Mouse (Mus musculus): ENCODE results near the gene Mlec. TPM values are rescaled to one million over a fixed set of nuclear protein-coding genes. Genes with fewer than 3 reads are reported as not detected.
A peak's percentile ranks its signal among the peaks of the same experiment; 100 is the strongest.
"Not testable (repeated sequence)": the region's sequence is repeated elsewhere in the genome, so short reads cannot be mapped to it uniquely, and the experiment has no call there.

The Mlec gene
- polyA plus RNA-seq, 1 experiment from 2014 or later = 15.0 TPM

GRCm38 (mm10) chr5:115155156-115155631 lies 2.8 kb downstream of the Mlec start:
- H3K4me3 ChIP-seq (ENCODE audit: low read depth, low read length) = no peak overlapping the region
- peaks cover 24% of the 10 kb centered on the region; the same call in 1 of the 2 replicates for H3K4me1 ChIP-seq (ENCODE audit: insufficient read depth, low read depth, low read length)
- no peak overlapping the region for H3K9ac ChIP-seq (replicated peaks; ENCODE audit: low read depth)
- H3K27ac ChIP-seq (ENCODE audit: low read length) = no peak overlapping the region
- H3K36me3 ChIP-seq (ENCODE audit: insufficient read depth, low read length) = peaks cover 4% of the 10 kb centered on the region; the same call in 1 of the 2 replicates
- H3K4me2 ChIP-seq (replicated peaks; ENCODE audit: low read depth, low read length) = peak overlapping the region; percentile 94
- no peaks in the 10 kb centered on the region for H3K27me3 ChIP-seq (replicated peaks; ENCODE audit: insufficient read depth, low read length)
- TF ChIP-seq EP300 (IDR thresholded peaks at IDR 0.05) (no peak), CTCF (IDR thresholded peaks at IDR 0.05) (no peak)
- H3K9me3 ChIP-seq (ENCODE audit: low read length) = no peaks in the 10 kb centered on the region
- no peak for DNase-seq (ENCODE audit: low spot score)
- no peak for ATAC-seq
- 44% methylated on average over 13 of the region's 13 CpGs for WGBS

- TF ChIP-seq CTCF (IDR thresholded peaks at IDR 0.05) (no peak), EP300 (IDR thresholded peaks at IDR 0.05) (peak; percentile 89)
- Histone ChIP-seq H3K9me3 (ENCODE audit: low read length) (no peaks in the 10 kb centered on the region), H3K4me1 (ENCODE audit: insufficient read depth, low read depth, low read length) (peaks cover 19% of the 10 kb centered on the region; the same call in 1 of the 2 replicates), H3K27ac (ENCODE audit: low read length) (peak overlapping the region; percentile 60), H3K4me2 (replicated peaks; ENCODE audit: low read depth, low read length) (0 out of 2 replicates have a peak overlapping the region, but pooled peaks have one; percentile 5), H3K9ac (replicated peaks; ENCODE audit: low read depth) (no peak overlapping the region), H3K36me3 (ENCODE audit: insufficient read depth, low read length) (peaks cover 28% of the 10 kb centered on the region), H3K27me3 (replicated peaks; ENCODE audit: insufficient read depth, low read length) (no peaks in the 10 kb centered on the region), H3K4me3 (ENCODE audit: low read depth, low read length) (no peak overlapping the region)
- ATAC-seq (peak; percentile 72), DNase-seq (ENCODE audit: low spot score) (peak; percentile 53)
- WGBS = 15% methylated on average over 8 of the region's 8 CpGs
Measured at GRCm38 (mm10) chr5:115152132-115152956, 5.6 kb downstream of the Mlec start.

DNA sequence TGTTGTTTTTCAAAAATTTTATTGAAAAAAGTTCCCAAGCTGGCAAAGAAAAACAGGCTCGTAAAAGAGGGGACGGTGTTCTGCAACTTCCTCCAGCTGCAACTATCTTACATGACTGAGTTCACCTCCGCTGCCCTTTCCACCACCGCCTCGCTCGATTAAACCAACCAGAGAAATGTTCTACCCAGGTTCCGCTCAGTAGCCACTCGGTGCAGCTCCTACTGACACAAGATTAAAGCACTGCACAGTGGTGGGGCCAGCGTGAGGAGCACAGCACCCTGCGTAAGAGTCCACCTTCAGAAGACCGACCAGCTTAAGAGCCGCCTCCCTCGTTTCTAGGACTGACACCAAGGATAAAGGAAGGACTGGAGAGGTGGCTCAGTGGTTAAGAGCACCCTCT lies 6.5 kb downstream of the Mlec start:
- WGBS = 77% methylated on average over 13 of the region's 13 CpGs
- Histone ChIP-seq H3K9me3 (ENCODE audit: low read length) (no peaks in the 10 kb centered on the region), H3K4me3 (ENCODE audit: low read depth, low read length) (no peak overlapping the region), H3K27me3 (replicated peaks; ENCODE audit: insufficient read depth, low read length) (no peaks in the 10 kb centered on the region), H3K27ac (ENCODE audit: low read length) (no peak overlapping the region), H3K9ac (replicated peaks; ENCODE audit: low read depth) (no peak overlapping the region), H3K4me1 (ENCODE audit: insufficient read depth, low read depth, low read length) (peaks cover 18% of the 10 kb centered on the region; the same call in 1 of the 2 replicates), H3K4me2 (replicated peaks; ENCODE audit: low read depth, low read length) (no peak overlapping the region), H3K36me3 (ENCODE audit: insufficient read depth, low read length) (peaks cover 34% of the 10 kb centered on the region)
- TF ChIP-seq EP300 (IDR thresholded peaks at IDR 0.05) = no peak
- no peak for TF ChIP-seq CTCF (IDR thresholded peaks at IDR 0.05)
- DNase-seq (ENCODE audit: low spot score) = no peak
- ATAC-seq = no peak

GRCm38 (mm10) chr5:115150991-115151390 lies 7.0 kb downstream of the Mlec start:
- TF ChIP-seq EP300 (IDR thresholded peaks at IDR 0.05) (no peak), CTCF (IDR thresholded peaks at IDR 0.05) (no peak)
- Histone ChIP-seq H3K27me3 (replicated peaks; ENCODE audit: insufficient read depth, low read length) (no peaks in the 10 kb centered on the region), H3K4me2 (replicated peaks; ENCODE audit: low read depth, low read length) (no peak overlapping the region), H3K9me3 (ENCODE audit: low read length) (no peaks in the 10 kb centered on the region), H3K36me3 (ENCODE audit: insufficient read depth, low read length) (peaks cover 34% of the 10 kb centered on the region), H3K4me3 (ENCODE audit: low read depth, low read length) (no peak overlapping the region), H3K27ac (ENCODE audit: low read length) (no peak overlapping the region), H3K9ac (replicated peaks; ENCODE audit: low read depth) (no peak overlapping the region), H3K4me1 (ENCODE audit: insufficient read depth, low read depth, low read length) (peaks cover 13% of the 10 kb centered on the region; the same call in 1 of the 2 replicates)
- ATAC-seq (no peak), DNase-seq (ENCODE audit: low spot score) (no peak)
- 76% methylated on average over 5 of the region's 5 CpGs for WGBS

GRCm38 (mm10) chr5:115149675-115150459 lies 8.1 kb downstream of the Mlec start:
- no peak for ATAC-seq
- TF ChIP-seq EP300 (IDR thresholded peaks at IDR 0.05) = no peak
- no peak for TF ChIP-seq CTCF (IDR thresholded peaks at IDR 0.05)
- Histone ChIP-seq H3K4me2 (replicated peaks; ENCODE audit: low read depth, low read length) (no peak overlapping the region), H3K36me3 (ENCODE audit: insufficient read depth, low read length) (peaks cover 34% of the 10 kb centered on the region), H3K27me3 (replicated peaks; ENCODE audit: insufficient read depth, low read length) (no peaks in the 10 kb centered on the region), H3K4me3 (ENCODE audit: low read depth, low read length) (no peak overlapping the region), H3K4me1 (ENCODE audit: insufficient read depth, low read depth, low read length) (peaks cover 3% of the 10 kb centered on the region; the same call in 1 of the 2 replicates), H3K9ac (replicated peaks; ENCODE audit: low read depth) (no peak overlapping the region), H3K9me3 (ENCODE audit: low read length) (no peaks in the 10 kb centered on the region), H3K27ac (ENCODE audit: low read length) (no peak overlapping the region)
- no peak for DNase-seq (ENCODE audit: low spot score)
- WGBS = 89% methylated on average over 14 of the region's 14 CpGs

DNA sequence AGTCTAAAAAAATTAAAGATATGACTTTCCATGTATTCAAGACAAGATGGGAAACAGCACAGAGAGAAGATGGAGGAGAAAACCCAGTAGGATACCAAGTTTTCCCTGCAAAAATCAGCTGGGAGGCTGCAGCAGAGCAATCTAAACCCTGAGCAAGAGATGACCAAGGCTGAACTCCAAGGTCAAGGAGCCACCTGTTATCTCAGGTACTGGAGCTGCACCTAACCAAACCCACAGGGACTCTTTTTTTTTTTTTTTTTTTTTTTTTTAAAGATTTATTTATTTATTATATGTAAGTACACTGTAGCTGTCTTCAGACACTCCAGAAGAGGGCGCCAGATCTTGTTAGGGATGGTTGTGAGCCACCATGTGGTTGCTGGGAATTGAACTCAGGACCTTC lies 9.1 kb downstream of the Mlec start:
- WGBS = no CpG with 5 or more reads among the region's 1 CpGs
- not testable (repeated sequence) for H3K4me3 ChIP-seq (ENCODE audit: low read depth, low read length); H3K4me1 ChIP-seq (ENCODE audit: insufficient read depth, low read depth, low read length); H3K9ac ChIP-seq (replicated peaks; ENCODE audit: low read depth); H3K27me3 ChIP-seq (replicated peaks; ENCODE audit: insufficient read depth, low read length); H3K27ac ChIP-seq (ENCODE audit: low read length); H3K4me2 ChIP-seq (replicated peaks; ENCODE audit: low read depth, low read length); ATAC-seq; DNase-seq (ENCODE audit: low spot score); H3K9me3 ChIP-seq (ENCODE audit: low read length)
- peaks cover 34% of the 10 kb centered on the region for H3K36me3 ChIP-seq (ENCODE audit: insufficient read depth, low read length)

All from lung, postnatal 0 days (tissue).